Mouse (Mus musculus) cerebellum, adult 2 months (tissue): ENCODE measurements at regions not wholly inside any gene's neighbourhood (a gene's known extent, or its start where the extent isn't known, plus 50 kb on each side); places are given as distances from the start of the nearest gene placed in this dataset.

Source experiments
- CTCF ChIP-seq: fragments of 200-500 bp; IDR thresholded peaks from 2 replicates; pipeline ENCODE4 v1.5.1; 2011; ENCODE audit warnings: low read depth, mild to moderate bottlenecking, control low read depth, low read length, moderate library complexity, borderline replicate concordance; ENCODE audit not compliant: insufficient read depth
- POLR2A ChIP-seq: fragments of 200-500 bp; IDR thresholded peaks from 2 replicates; pipeline ENCODE4 v1.6.1; 2011; ENCODE audit warnings: low read length, control low read depth, borderline replicate concordance; ENCODE audit not compliant: insufficient read depth

- TF ChIP-seq POLR2A: no peak
- no peak for TF ChIP-seq CTCF
Observed at GRCm38 (mm10) chr5:82253356-82254104, 1101.5 kb downstream of the Tecrl start.
